Mouse (Mus musculus): ENCODE measurements around the gene Cdh24. TPM values are rescaled to one million over a fixed set of nuclear protein-coding genes. Genes with fewer than 3 reads are reported as not detected.
A peak's percentile ranks its signal among the peaks of the same experiment; 100 is the strongest.
"Not testable (repeated sequence)": the region's sequence is repeated elsewhere in the genome, so short reads cannot be mapped to it uniquely, and the experiment has no call there.

Gene Cdh24
- polyA plus RNA-seq, 1 experiment from 2014 or later = 0.32 TPM

GRCm38 (mm10) chr14:54617152-54617896, 23.8 kb downstream of the Cdh24 start:
- Histone ChIP-seq H3K4me2 (replicated peaks; ENCODE audit: low read depth, low read length) (peak overlapping the region; percentile 79), H3K4me3 (ENCODE audit: low read depth, low read length) (peak overlapping the region; percentile 74), H3K9ac (replicated peaks; ENCODE audit: low read depth) (peak overlapping the region; percentile 70), H3K27ac (ENCODE audit: low read length) (peak overlapping the region; percentile 60), H3K9me3 (ENCODE audit: low read length) (no peaks in the 10 kb centered on the region), H3K27me3 (replicated peaks; ENCODE audit: insufficient read depth, low read length) (no peaks in the 10 kb centered on the region), H3K4me1 (ENCODE audit: insufficient read depth, low read depth, low read length) (0 out of 2 replicates have a peak, but pooled peaks cover 3% of the 10 kb centered on the region), H3K36me3 (ENCODE audit: insufficient read depth, low read length) (no peaks in the 10 kb centered on the region)
- 2% methylated on average over 38 of the region's 38 CpGs for WGBS
- TF ChIP-seq CTCF (IDR thresholded peaks at IDR 0.05) (peak; percentile 25), EP300 (IDR thresholded peaks at IDR 0.05) (no peak)
- DNase-seq (ENCODE audit: low spot score) (peak; percentile 16), ATAC-seq (peak; percentile 43)

GRCm38 (mm10) chr14:54616226-54616825, 24.8 kb downstream of the Cdh24 start:
- Histone ChIP-seq H3K27ac (ENCODE audit: low read length) (no peak overlapping the region), H3K27me3 (replicated peaks; ENCODE audit: insufficient read depth, low read length) (no peaks in the 10 kb centered on the region), H3K9ac (replicated peaks; ENCODE audit: low read depth) (no peak overlapping the region), H3K4me1 (ENCODE audit: insufficient read depth, low read depth, low read length) (0 out of 2 replicates have a peak, but pooled peaks cover 3% of the 10 kb centered on the region), H3K9me3 (ENCODE audit: low read length) (no peaks in the 10 kb centered on the region), H3K4me3 (ENCODE audit: low read depth, low read length) (no peak overlapping the region), H3K4me2 (replicated peaks; ENCODE audit: low read depth, low read length) (no peak overlapping the region), H3K36me3 (ENCODE audit: insufficient read depth, low read length) (no peaks in the 10 kb centered on the region)
- WGBS = 91% methylated on average over 16 of the region's 16 CpGs
- DNase-seq (ENCODE audit: low spot score) = peak; percentile 31
- no peak for ATAC-seq
- TF ChIP-seq EP300 (IDR thresholded peaks at IDR 0.05) = no peak
- no peak for TF ChIP-seq CTCF (IDR thresholded peaks at IDR 0.05)

GRCm38 (mm10) chr14:54614130-54614529, 27.0 kb downstream of the Cdh24 start:
- H3K4me1 ChIP-seq (ENCODE audit: insufficient read depth, low read depth, low read length); H3K36me3 ChIP-seq (ENCODE audit: insufficient read depth, low read length); H3K27ac ChIP-seq (ENCODE audit: low read length); H3K9ac ChIP-seq (replicated peaks; ENCODE audit: low read depth); ATAC-seq; H3K4me3 ChIP-seq (ENCODE audit: low read depth, low read length); DNase-seq (ENCODE audit: low spot score); H3K4me2 ChIP-seq (replicated peaks; ENCODE audit: low read depth, low read length); H3K9me3 ChIP-seq (ENCODE audit: low read length); H3K27me3 ChIP-seq (replicated peaks; ENCODE audit: insufficient read depth, low read length): not testable (repeated sequence)
- 89% methylated on average over 10 of the region's 16 CpGs for WGBS

GRCm38 (mm10) chr14:54610648-54611047, 30.5 kb downstream of the Cdh24 start:
- TF ChIP-seq CTCF (IDR thresholded peaks at IDR 0.05) (no peak), EP300 (IDR thresholded peaks at IDR 0.05) (no peak)
- ATAC-seq (no peak), DNase-seq (ENCODE audit: low spot score) (no peak)
- H3K4me3 ChIP-seq (ENCODE audit: low read depth, low read length) = no peak overlapping the region
- no peaks in the 10 kb centered on the region for H3K9me3 ChIP-seq (ENCODE audit: low read length)
- 77% methylated on average over 6 of the region's 6 CpGs for WGBS
- H3K36me3 ChIP-seq (ENCODE audit: insufficient read depth, low read length) = no peaks in the 10 kb centered on the region
- H3K9ac ChIP-seq (replicated peaks; ENCODE audit: low read depth) = no peak overlapping the region
- no peak overlapping the region for H3K27ac ChIP-seq (ENCODE audit: low read length)
- no peaks in the 10 kb centered on the region for H3K4me1 ChIP-seq (ENCODE audit: insufficient read depth, low read depth, low read length)
- H3K27me3 ChIP-seq (replicated peaks; ENCODE audit: insufficient read depth, low read length) = no peaks in the 10 kb centered on the region
- H3K4me2 ChIP-seq (replicated peaks; ENCODE audit: low read depth, low read length) = no peak overlapping the region

- ATAC-seq = no peak
- peak; percentile 36 for DNase-seq (ENCODE audit: low spot score)
- H3K27ac ChIP-seq (ENCODE audit: low read length) = no peak overlapping the region
- TF ChIP-seq EP300 (IDR thresholded peaks at IDR 0.05) = no peak
- peak; percentile 72 for TF ChIP-seq CTCF (IDR thresholded peaks at IDR 0.05)
- no peak overlapping the region for H3K9ac ChIP-seq (replicated peaks; ENCODE audit: low read depth)
- H3K27me3 ChIP-seq (replicated peaks; ENCODE audit: insufficient read depth, low read length) = no peaks in the 10 kb centered on the region
- no peak overlapping the region for H3K4me2 ChIP-seq (replicated peaks; ENCODE audit: low read depth, low read length)
- no peak overlapping the region for H3K4me3 ChIP-seq (ENCODE audit: low read depth, low read length)
- WGBS = 87% methylated on average over 4 of the region's 4 CpGs
- no peaks in the 10 kb centered on the region for H3K4me1 ChIP-seq (ENCODE audit: insufficient read depth, low read depth, low read length)
- no peaks in the 10 kb centered on the region for H3K36me3 ChIP-seq (ENCODE audit: insufficient read depth, low read length)
- no peaks in the 10 kb centered on the region for H3K9me3 ChIP-seq (ENCODE audit: low read length)
Measured at GRCm38 (mm10) chr14:54609962-54610361, 31.2 kb downstream of the Cdh24 start.

- TF ChIP-seq EP300 (IDR thresholded peaks at IDR 0.05) (no peak), CTCF (IDR thresholded peaks at IDR 0.05) (no peak)
- H3K4me3 ChIP-seq (ENCODE audit: low read depth, low read length) = no peak overlapping the region
- DNase-seq (ENCODE audit: low spot score) = peak; percentile 17
Measured at GRCm38 (mm10) chr14:54609245-54609644, 31.9 kb downstream of the Cdh24 start.

More at GRCm38 (mm10) chr14:54609245-54609644, 31.9 kb downstream of the Cdh24 start:
- WGBS = 61% methylated on average over 4 of the region's 4 CpGs
- H3K4me1 ChIP-seq (ENCODE audit: insufficient read depth, low read depth, low read length) = no peaks in the 10 kb centered on the region
- no peaks in the 10 kb centered on the region for H3K27me3 ChIP-seq (replicated peaks; ENCODE audit: insufficient read depth, low read length)
- H3K4me2 ChIP-seq (replicated peaks; ENCODE audit: low read depth, low read length) = no peak overlapping the region
- ATAC-seq = no peak
- H3K9ac ChIP-seq (replicated peaks; ENCODE audit: low read depth) = no peak overlapping the region
- H3K9me3 ChIP-seq (ENCODE audit: low read length) = no peaks in the 10 kb centered on the region
- H3K36me3 ChIP-seq (ENCODE audit: insufficient read depth, low read length) = no peaks in the 10 kb centered on the region
- H3K27ac ChIP-seq (ENCODE audit: low read length) = no peak overlapping the region
